Comparison of ENCODE assay signal across 7 mouse cellular contexts in the genomic region with DNA sequence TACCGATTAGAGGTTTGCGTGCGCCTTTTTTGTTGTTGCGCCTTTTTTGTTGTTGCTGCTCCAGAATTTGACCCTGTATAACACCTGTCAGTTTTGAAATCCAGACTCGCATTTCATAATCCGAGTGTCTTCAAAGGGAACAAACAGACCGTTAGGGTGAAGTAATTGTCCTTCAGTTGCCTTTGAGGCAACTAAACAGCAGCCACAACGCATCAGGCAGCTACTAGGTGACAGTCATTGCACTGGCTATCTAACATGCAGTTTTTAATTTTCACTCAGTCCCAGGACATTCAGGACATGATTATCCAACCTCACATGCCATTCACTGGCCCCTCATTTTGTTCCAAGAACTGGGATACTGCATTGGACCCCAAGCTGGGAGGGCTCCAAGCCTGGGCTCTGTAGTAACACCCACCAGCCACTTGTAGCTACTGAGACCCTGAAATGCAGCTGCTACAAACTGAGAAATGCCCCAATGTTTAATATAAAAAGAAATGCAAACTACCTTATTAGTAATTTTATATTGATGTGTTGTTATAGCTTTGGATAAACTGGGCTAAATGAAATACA. TPM values are rescaled to one million over a fixed set of nuclear protein-coding genes. Genes with fewer than 3 reads are reported as not detected.
DNase-seq lines count a peak whose midpoint lies in the region; ATAC-seq and TF ChIP-seq lines count a peak whose summit lies in the region.

No protein-coding gene starts in this region.

- no peak for TF ChIP-seq CTCF in liver, adult 2 months (IDR thresholded peaks at IDR 0.05; ENCODE audit: low read depth, low read length)

- H3K27ac ChIP-seq in liver, adult 2 months (replicated peaks; ENCODE audit: insufficient read depth, low read depth, low read length), result peak overlapping the region; percentile 98
- H3K27ac ChIP-seq in embryonic facial prominence, embryonic 12.5 days, result no peak overlapping the region
- no peak overlapping the region for H3K27ac ChIP-seq in hindbrain, embryonic 11.5 days (ENCODE audit: low read depth, low read length)
- peak overlapping the region; percentile 99 for H3K27ac ChIP-seq in midbrain, embryonic 10.5 days (replicated peaks)

- no peak for TF ChIP-seq POLR2A in liver, adult 2 months (IDR thresholded peaks at IDR 0.05; ENCODE audit: extremely low read depth, insufficient read depth, low read length)

- no peaks in the 10 kb centered on the region for H3K9me3 ChIP-seq in embryonic facial prominence, embryonic 12.5 days
- H3K9me3 ChIP-seq in hindbrain, embryonic 11.5 days (ENCODE audit: control insufficient read depth, low read length), result no peaks in the 10 kb centered on the region
- H3K9me3 ChIP-seq in midbrain, embryonic 10.5 days (replicated peaks), result no peaks in the 10 kb centered on the region

- H3K79me2 ChIP-seq in liver, adult 2 months (ENCODE audit: control insufficient read depth, insufficient read depth, low read length), result peaks cover 20% of the 10 kb centered on the region; the same call in 1 of the 2 replicates

- 0% methylated on average over 8 of the region's 8 CpGs for WGBS in liver, adult 2 months
- 1% methylated on average over 8 of the region's 8 CpGs for WGBS in embryonic facial prominence, embryonic 12.5 days
- WGBS in hindbrain, embryonic 11.5 days, result under 1% methylated on average over 8 of the region's 8 CpGs
- WGBS in midbrain, embryonic 10.5 days, result 2% methylated on average over 8 of the region's 8 CpGs

- DNase-seq in liver, adult 2 months (ENCODE audit: extremely low read depth, low read depth, low spot score), result peak; percentile 92
- DNase-seq in liver, result no peak
- no peak for DNase-seq in hindbrain, embryonic 11.5 days (ENCODE audit: low spot score)
- no peak for DNase-seq in midbrain, embryonic 10.5 days (ENCODE audit: low spot score)
- no peak for DNase-seq in Muller cell, postnatal 12 days (ENCODE audit: inconsistent ontology term)

- H3K4me1 ChIP-seq in liver, adult 2 months (ENCODE audit: control insufficient read depth, insufficient read depth, low read length), result peaks cover 20% of the 10 kb centered on the region
- H3K4me1 ChIP-seq in embryonic facial prominence, embryonic 12.5 days, result peaks cover 13% of the 10 kb centered on the region
- H3K4me1 ChIP-seq in hindbrain, embryonic 11.5 days (replicated peaks; ENCODE audit: control insufficient read depth, insufficient read depth, low read length), result peaks cover 3% of the 10 kb centered on the region; the same call in 1 of the 2 replicates
- H3K4me1 ChIP-seq in midbrain, embryonic 10.5 days, result peaks cover 14% of the 10 kb centered on the region

- ATAC-seq in embryonic facial prominence, embryonic 12.5 days (ENCODE audit: insufficient number of reproducible peaks, insufficient read depth, low FRiP score, low TSS enrichment), result no peak
- ATAC-seq in hindbrain, embryonic 11.5 days (ENCODE audit: low FRiP score), result peak; percentile 36; the same call in 1 of the 2 replicates
- ATAC-seq in activated CD4-positive, CD25-positive, alpha-beta regulatory T cell, adult 4 months, result no peak

- H3K4me2 ChIP-seq in embryonic facial prominence, embryonic 12.5 days (replicated peaks), result peak overlapping the region; percentile 58
- peak overlapping the region; percentile 38 for H3K4me2 ChIP-seq in hindbrain, embryonic 11.5 days (replicated peaks; ENCODE audit: low read depth, low read length)

- H3K9ac ChIP-seq in liver, adult 2 months (ENCODE audit: low read depth, low read length), result peak overlapping the region; percentile 96
- 0 out of 2 replicates have a peak overlapping the region, but pooled peaks have one; percentile 10 for H3K9ac ChIP-seq in embryonic facial prominence, embryonic 12.5 days
- H3K9ac ChIP-seq in hindbrain, embryonic 11.5 days (ENCODE audit: low read depth, low read length), result peak overlapping the region; percentile 89

- no peaks in the 10 kb centered on the region for H3K27me3 ChIP-seq in liver, adult 2 months (ENCODE audit: control insufficient read depth, insufficient read depth, low read length)
- no peaks in the 10 kb centered on the region for H3K27me3 ChIP-seq in embryonic facial prominence, embryonic 12.5 days
- H3K27me3 ChIP-seq in hindbrain, embryonic 11.5 days (ENCODE audit: control insufficient read depth, insufficient read depth, low read length), result no peaks in the 10 kb centered on the region
- H3K27me3 ChIP-seq in midbrain, embryonic 10.5 days (ENCODE audit: low read depth, poor library complexity, severe bottlenecking), result no peaks in the 10 kb centered on the region

- peak overlapping the region; percentile 92 for H3K4me3 ChIP-seq in liver, adult 2 months (ENCODE audit: insufficient read depth, low read depth, low read length)
- peak overlapping the region; percentile 86 for H3K4me3 ChIP-seq in embryonic facial prominence, embryonic 12.5 days
- H3K4me3 ChIP-seq in hindbrain, embryonic 11.5 days (ENCODE audit: low read depth, low read length), result peak overlapping the region; percentile 81
- H3K4me3 ChIP-seq in midbrain, embryonic 10.5 days, result peak overlapping the region; percentile 93

- H3K36me3 ChIP-seq in liver, adult 2 months (ENCODE audit: control insufficient read depth, insufficient read depth, low read length), result peaks cover 8% of the 10 kb centered on the region; the same call in 1 of the 2 replicates
- H3K36me3 ChIP-seq in embryonic facial prominence, embryonic 12.5 days, result peaks cover 10% of the 10 kb centered on the region; the same call in 1 of the 2 replicates
- H3K36me3 ChIP-seq in hindbrain, embryonic 11.5 days (ENCODE audit: control insufficient read depth, insufficient read depth, low read length), result no peaks in the 10 kb centered on the region
- H3K36me3 ChIP-seq in midbrain, embryonic 10.5 days, result peaks cover 28% of the 10 kb centered on the region

RNA-seq across cellular contexts. Expression of a gene that starts 0.7 kb away (rescaled TPM):
- 36.6 and 37.7 TPM in 2 replicates for total RNA-seq in liver, adult 2 months (2014; rRNA removed)
- 49.4 and 50.3 TPM in 2 replicates for polyA plus RNA-seq in liver, adult 2 months (2012; rRNA removed)
- 38.2 and 42.6 TPM in 2 replicates for polyA plus RNA-seq in embryonic facial prominence, embryonic 12.5 days (2016; fragmentation: Nextera tagmentation; extraction: Ambion mirVana)
- 33.2 and 39.0 TPM in 2 replicates for polyA plus RNA-seq in hindbrain, embryonic 11.5 days (2014; fragmentation: Nextera tagmentation; extraction: Ambion mirVana)
- 45.1 and 53.2 TPM in 2 replicates for polyA plus RNA-seq in midbrain, embryonic 10.5 days (2016; fragmentation: Nextera tagmentation; extraction: Ambion mirVana)
- 10 to 100 TPM; 17.2 to 23.9 TPM for polyA plus RNA-seq in activated CD4-positive, CD25-positive, alpha-beta regulatory T cell, adult 4 months (2017; shearing (Covaris generic))

RNA-seq across cellular contexts. Expression of a gene that starts 31.4 kb away (rescaled TPM):
- total RNA-seq in liver, adult 2 months (2014; rRNA removed), result 24.5 and 27.3 TPM in 2 replicates
- 32.9 and 38.3 TPM in 2 replicates for polyA plus RNA-seq in liver, adult 2 months (2012; rRNA removed)
- 52.9 and 54.8 TPM in 2 replicates for polyA plus RNA-seq in embryonic facial prominence, embryonic 12.5 days (2016; fragmentation: Nextera tagmentation; extraction: Ambion mirVana)
- polyA plus RNA-seq in hindbrain, embryonic 11.5 days (2014; fragmentation: Nextera tagmentation; extraction: Ambion mirVana), result 28.2 and 28.7 TPM in 2 replicates
- polyA plus RNA-seq in midbrain, embryonic 10.5 days (2016; fragmentation: Nextera tagmentation; extraction: Ambion mirVana), result 26.9 and 28.2 TPM in 2 replicates
- 1 to 10 TPM; 2.8 to 4.0 TPM for polyA plus RNA-seq in activated CD4-positive, CD25-positive, alpha-beta regulatory T cell, adult 4 months (2017; shearing (Covaris generic))

RNA-seq across cellular contexts. Expression of a gene that starts 35.5 kb away (rescaled TPM):
- 13.5 and 16.8 TPM in 2 replicates for total RNA-seq in liver, adult 2 months (2014; rRNA removed)
- polyA plus RNA-seq in liver, adult 2 months (2012; rRNA removed), result 36.6 and 40.1 TPM in 2 replicates
- polyA plus RNA-seq in embryonic facial prominence, embryonic 12.5 days (2016; fragmentation: Nextera tagmentation; extraction: Ambion mirVana), result 25.4 and 25.6 TPM in 2 replicates
- polyA plus RNA-seq in hindbrain, embryonic 11.5 days (2014; fragmentation: Nextera tagmentation; extraction: Ambion mirVana), result 13.6 and 16.7 TPM in 2 replicates
- 11.6 and 11.7 TPM in 2 replicates for polyA plus RNA-seq in midbrain, embryonic 10.5 days (2016; fragmentation: Nextera tagmentation; extraction: Ambion mirVana)
- 10 to 100 TPM in 1 of 2 experiments, 1 to 10 TPM in 1; 8.9 to 11.4 TPM for polyA plus RNA-seq in activated CD4-positive, CD25-positive, alpha-beta regulatory T cell, adult 4 months (2017; shearing (Covaris generic))

RNA-seq across cellular contexts. Expression of a gene that starts 36.4 kb away (rescaled TPM):
- total RNA-seq in liver, adult 2 months (2014; rRNA removed), result 3.0 and 3.5 TPM in 2 replicates
- 0.57 and 0.61 TPM in 2 replicates for polyA plus RNA-seq in liver, adult 2 months (2012; rRNA removed)
- polyA plus RNA-seq in embryonic facial prominence, embryonic 12.5 days (2016; fragmentation: Nextera tagmentation; extraction: Ambion mirVana), result 18.9 and 19.0 TPM in 2 replicates
- 11.8 and 15.3 TPM in 2 replicates for polyA plus RNA-seq in hindbrain, embryonic 11.5 days (2014; fragmentation: Nextera tagmentation; extraction: Ambion mirVana)
- 16.7 TPM in 2 replicates for polyA plus RNA-seq in midbrain, embryonic 10.5 days (2016; fragmentation: Nextera tagmentation; extraction: Ambion mirVana)
- 1 to 10 TPM; 3.0 to 7.5 TPM for polyA plus RNA-seq in activated CD4-positive, CD25-positive, alpha-beta regulatory T cell, adult 4 months (2017; shearing (Covaris generic))

RNA-seq across cellular contexts. Expression of a gene that starts 36.6 kb away (rescaled TPM):
- total RNA-seq in liver, adult 2 months (2014; rRNA removed), result 11.4 and 12.1 TPM in 2 replicates
- polyA plus RNA-seq in liver, adult 2 months (2012; rRNA removed), result 28.4 and 44.3 TPM in 2 replicates
- 42.7 and 45.4 TPM in 2 replicates for polyA plus RNA-seq in embryonic facial prominence, embryonic 12.5 days (2016; fragmentation: Nextera tagmentation; extraction: Ambion mirVana)
- 32.9 and 36.7 TPM in 2 replicates for polyA plus RNA-seq in hindbrain, embryonic 11.5 days (2014; fragmentation: Nextera tagmentation; extraction: Ambion mirVana)
- polyA plus RNA-seq in midbrain, embryonic 10.5 days (2016; fragmentation: Nextera tagmentation; extraction: Ambion mirVana), result 73.8 and 79.9 TPM in 2 replicates
- 10 to 100 TPM; 52.3 to 77.0 TPM for polyA plus RNA-seq in activated CD4-positive, CD25-positive, alpha-beta regulatory T cell, adult 4 months (2017; shearing (Covaris generic))

Comparison
In these comparisons a context has a peak if more than half of its experiments do, and no peak if none do; other contexts are left out.
1. H3K27ac ChIP-seq: peak in liver, adult 2 months (single experiment) and midbrain, embryonic 10.5 days (single experiment); none in embryonic facial prominence, embryonic 12.5 days (single experiment) and hindbrain, embryonic 11.5 days (single experiment).
2. H3K9ac ChIP-seq: peak in every context shown above with its lines; median percentile 96 in liver, adult 2 months; 89 in hindbrain, embryonic 11.5 days; 10 in embryonic facial prominence, embryonic 12.5 days.
3. Peak in every context shown above with its lines, with median percentiles within 50 percentile points of each other: H3K4me3 ChIP-seq.